Mouse (Mus musculus) cerebellum, adult 9-10 months (tissue): ENCODE results near the gene Hist1h1d.
"Not testable (repeated sequence)": the region's sequence is repeated elsewhere in the genome, so short reads cannot be mapped to it uniquely, and the experiment has no call there.

Experiments
- DNase-seq: peaks from one replicate; pipeline ENCODE4 v3.0.0; 2022

Hist1h1d gene

GRCm38 (mm10) chr13:23530181-23530900 lies 22.7 kb upstream of the Hist1h1d start:
- peak; percentile 87 for DNase-seq

- peak; percentile 100 for DNase-seq
These were observed 21.9 kb upstream of the Hist1h1d start, which contains the start of gene Hist1h4h for GRCm38 (mm10) chr13:23530901-23531875. Hist1h4h (plus strand) TSS chr13:23531050.

DNA sequence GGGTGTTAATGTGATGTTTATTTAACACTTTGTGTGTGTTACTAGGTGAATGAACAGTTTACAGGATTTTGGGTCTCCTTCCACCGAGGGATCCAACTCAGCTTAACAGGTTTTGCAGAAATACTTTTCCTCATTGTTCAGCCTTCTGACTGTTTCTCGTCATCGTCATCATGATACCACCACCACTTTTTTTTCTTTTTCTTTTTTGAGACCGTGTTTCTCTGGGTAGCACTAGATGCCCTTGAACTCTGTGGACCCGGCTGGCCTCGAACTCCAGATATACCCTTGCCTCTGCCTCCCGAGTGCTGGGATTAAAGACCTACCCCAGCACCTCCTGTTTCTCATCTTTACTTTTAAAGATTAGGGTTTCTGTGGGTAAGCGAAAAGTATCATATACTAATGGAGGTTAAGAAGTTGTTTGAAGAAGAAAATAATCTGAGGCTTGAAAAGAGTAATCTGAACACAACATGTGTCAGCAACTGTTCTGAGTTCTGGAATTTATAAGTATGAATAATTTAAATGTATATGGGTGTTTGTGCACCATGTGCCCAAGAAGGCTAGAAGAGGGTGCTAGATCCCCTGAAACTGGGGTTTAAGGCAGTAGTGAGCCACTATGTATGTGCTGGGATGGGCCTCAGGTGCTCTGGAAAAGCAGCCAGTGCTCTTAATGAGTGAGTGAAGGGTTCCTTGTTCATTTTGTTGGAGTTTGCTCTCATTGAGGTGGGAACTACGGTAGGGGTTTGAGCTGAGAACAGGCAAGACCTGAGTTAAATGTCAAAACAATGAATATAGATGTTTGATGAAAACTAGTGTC lies 20.6 kb upstream of the Hist1h1d start:
- DNase-seq: peak; percentile 50

- peak; percentile 86 for DNase-seq
These were observed 19.3 kb upstream of the Hist1h1d start, which contains the start of gene Hist1h2af for GRCm38 (mm10) chr13:23533560-23534367. Hist1h2af (plus strand) TSS chr13:23533906.

DNA sequence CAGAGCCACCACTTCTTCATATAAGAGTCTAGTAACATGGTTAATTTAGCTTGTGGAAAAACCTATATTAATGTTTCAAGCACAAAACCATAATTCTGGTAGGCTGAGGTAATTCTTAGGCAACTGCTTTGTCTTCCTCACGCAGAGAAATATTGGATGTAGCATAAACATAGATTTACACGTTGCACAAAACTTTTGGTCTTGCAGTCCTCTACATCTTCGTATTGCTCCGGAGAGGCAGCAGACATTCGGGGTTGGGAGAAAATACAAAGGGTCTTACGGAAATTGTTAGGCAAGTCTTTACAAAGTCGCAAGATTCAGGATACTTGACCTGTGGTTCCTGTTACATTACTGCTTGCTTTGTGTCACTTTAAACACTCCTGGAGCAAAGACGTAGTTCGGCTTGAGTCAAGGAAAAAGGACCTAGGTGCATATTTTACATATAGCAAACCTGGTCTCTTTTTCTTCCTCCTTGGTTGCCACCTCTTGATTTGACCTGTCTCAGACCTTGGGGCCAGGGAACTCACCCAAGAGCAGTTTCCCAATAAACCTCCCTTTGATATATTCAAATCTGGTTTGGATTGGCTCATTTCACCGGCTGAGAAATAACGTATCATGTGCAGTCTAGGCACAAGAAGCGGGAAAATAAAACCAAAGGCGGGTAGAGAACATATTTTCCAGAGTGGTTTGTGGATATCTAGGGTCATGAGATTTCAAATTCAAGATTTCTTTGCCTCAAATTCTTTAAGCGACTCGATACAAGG lies 18.5 kb upstream of the Hist1h1d start:
- DNase-seq: no peak

DNA sequence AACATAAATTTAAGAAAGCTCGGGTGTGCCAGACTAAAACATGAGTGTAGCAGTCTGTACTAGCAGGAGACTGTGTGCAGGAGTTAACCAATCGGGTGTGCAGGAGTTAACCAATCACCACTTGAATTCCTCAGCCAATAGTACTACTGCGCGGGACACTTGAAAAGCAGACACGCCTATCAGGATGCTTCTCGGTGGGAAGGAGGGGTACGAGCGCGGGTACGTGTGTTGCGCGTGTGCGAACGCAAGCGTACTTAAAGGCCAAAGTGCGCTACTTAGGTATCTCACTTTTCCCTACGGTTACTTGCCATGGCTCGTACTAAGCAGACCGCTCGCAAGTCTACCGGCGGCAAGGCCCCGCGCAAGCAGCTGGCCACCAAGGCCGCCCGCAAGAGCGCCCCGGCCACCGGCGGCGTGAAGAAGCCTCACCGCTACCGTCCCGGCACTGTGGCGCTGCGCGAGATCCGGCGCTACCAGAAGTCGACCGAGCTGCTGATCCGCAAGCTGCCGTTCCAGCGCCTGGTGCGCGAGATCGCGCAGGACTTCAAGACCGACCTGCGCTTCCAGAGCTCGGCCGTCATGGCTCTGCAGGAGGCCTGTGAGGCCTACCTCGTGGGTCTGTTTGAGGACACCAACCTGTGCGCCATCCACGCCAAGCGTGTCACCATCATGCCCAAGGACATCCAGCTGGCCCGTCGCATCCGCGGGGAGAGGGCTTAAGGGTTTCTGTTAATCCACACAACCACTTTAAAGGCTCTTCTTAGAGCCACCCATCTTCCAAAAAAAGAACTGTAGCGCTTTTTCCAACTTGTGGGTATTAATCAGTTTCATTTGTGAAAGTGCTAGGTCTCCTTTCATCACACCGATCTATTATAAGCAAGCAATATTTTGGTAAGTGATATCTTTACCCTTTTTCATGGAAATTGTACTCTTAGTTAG lies 17.7 kb upstream of the Hist1h1d start, which contains the start of gene Hist1h3g:
Gene Hist1h3g (plus strand): TSS at position 286 of the 939 bp plus-strand sequence.
- DNase-seq: peak; percentile 90

GRCm38 (mm10) chr13:23536076-23536822 lies 16.8 kb upstream of the Hist1h1d start:
- DNase-seq: no peak

- DNase-seq: no peak
These were observed 15.9 kb upstream of the Hist1h1d start for GRCm38 (mm10) chr13:23537006-23537710.

GRCm38 (mm10) chr13:23538249-23538648 lies 14.8 kb upstream of the Hist1h1d start:
- DNase-seq: no peak

DNA sequence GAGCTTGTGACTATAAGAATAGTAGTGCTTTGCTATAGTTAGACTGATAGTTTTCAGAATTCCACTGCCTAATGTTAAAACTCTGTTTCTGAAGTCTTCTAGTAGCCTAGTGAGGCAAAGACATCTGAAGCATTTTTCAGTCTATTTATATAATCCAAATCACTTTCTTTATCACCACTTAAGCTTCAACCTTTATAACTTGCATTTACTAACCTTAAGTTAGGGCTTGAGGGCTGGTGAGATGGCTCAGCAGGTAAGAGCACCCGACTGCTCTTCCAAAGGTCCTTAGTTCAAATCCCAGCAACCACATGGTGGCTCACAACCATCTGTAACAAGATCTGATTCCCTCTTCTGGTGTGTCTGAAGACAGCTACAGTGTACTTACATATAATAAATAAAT lies 13.2 kb upstream of the Hist1h1d start:
- not testable (repeated sequence) for DNase-seq

- DNase-seq: no peak
These were observed 11.6 kb upstream of the Hist1h1d start for GRCm38 (mm10) chr13:23541497-23541896.

DNA sequence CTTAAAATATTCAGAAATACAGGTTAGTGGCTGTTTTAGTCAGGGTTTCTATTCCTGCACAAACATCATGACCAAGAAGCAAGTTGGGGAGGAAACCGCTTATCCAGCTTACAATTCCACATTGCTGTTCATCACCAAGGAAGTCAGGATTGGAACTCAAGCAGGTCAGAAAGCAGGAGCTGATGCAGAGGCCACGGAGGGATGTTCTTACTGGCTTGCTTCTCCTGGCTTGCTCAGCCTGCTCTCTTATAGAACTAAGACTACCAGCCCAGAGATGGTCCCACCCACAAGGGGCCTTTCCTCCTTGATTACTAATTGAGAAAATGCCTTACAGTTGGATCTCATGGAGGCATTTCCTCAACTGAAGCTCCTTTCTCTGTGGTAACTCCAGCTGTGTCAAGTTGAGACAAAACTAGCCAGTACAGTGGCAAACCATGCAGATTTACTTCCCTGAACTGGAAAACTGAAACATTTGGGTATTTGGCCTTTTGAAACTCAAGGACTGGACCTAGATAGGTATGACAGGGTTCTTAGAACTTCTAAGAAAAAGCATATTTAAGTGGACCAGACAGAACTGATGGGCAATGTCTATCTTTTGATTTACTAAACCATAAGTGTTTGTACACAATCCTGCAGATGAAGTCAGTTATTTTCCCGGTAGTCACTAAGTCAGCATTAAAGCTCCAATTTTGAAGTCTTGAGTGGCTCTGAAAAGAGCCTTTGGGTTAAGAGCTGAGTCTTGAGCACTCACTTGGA lies 10.7 kb upstream of the Hist1h1d start:
- DNase-seq: not testable (repeated sequence)

DNA sequence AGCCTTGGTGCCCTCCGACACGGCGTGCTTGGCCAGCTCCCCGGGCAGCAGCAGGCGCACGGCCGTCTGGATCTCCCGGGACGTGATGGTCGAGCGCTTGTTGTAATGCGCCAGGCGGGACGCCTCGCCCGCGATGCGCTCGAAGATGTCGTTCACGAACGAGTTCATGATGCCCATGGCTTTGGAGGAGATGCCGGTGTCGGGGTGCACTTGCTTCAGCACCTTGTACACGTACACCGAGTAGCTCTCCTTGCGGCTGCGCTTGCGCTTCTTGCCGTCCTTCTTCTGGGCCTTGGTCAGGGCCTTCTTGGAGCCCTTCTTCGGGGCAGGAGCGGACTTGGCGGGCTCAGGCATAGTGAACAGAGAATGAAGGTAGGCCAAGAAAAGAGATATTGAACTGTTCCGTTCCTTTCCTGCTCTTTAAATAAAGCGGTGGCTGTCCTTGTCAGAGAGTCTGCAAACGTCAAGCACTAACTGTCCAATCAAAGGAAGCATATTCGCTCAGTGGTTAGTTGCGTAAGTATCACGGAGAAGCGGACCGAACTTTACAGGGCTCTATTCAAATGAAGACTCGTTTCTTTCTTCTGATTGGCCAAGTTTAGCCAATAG lies 10.0 kb upstream of the Hist1h1d start, which contains the start of gene Hist1h2bh:
Gene Hist1h2bh (minus strand): TSS at position 394 of the 609 bp plus-strand sequence.
- peak; percentile 77 for DNase-seq

GRCm38 (mm10) chr13:23543965-23544786 lies 8.9 kb upstream of the Hist1h1d start, which contains the start of gene Hist1h3f:
Hist1h3f (plus strand) TSS chr13:23544052.
- peak; percentile 97 for DNase-seq

DNA sequence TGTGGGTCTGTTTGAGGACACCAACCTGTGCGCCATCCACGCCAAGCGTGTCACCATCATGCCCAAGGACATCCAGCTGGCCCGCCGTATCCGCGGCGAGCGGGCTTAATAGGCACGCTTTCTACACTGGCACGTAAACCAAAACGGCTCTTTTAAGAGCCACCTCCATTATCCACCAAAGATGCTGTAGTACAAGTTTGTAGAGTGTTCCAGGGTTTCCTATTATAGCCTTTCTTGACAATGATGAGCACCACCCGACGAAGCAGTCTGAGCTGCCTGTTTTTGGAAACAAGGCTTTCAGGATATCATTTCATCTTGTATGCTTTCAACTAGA lies 8.3 kb upstream of the Hist1h1d start:
- DNase-seq: not testable (repeated sequence)

GRCm38 (mm10) chr13:23546694-23547093 lies 6.4 kb upstream of the Hist1h1d start:
- DNase-seq: no peak
